Mouse (Mus musculus) large intestine, adult 2 months (tissue): ENCODE results near the gene Slc6a3. TPM values are rescaled to one million over a fixed set of nuclear protein-coding genes. Genes with fewer than 3 reads are reported as not detected.

Source experiments
- DNase-seq: peaks from one replicate; pipeline ENCODE4 v3.0.0-alpha.2; 2012; ENCODE audit warnings: low read depth, low spot score
- WGBS: fragments of 180-500 bp; shearing (Covaris S2); methylation state at CpG from one replicate; pipeline ENCODE4 v1.1.7; 2018; 5-methylcytosine and 5-hydroxymethylcytosine counted together
- polyA plus RNA-seq: library from polyadenylated mRNA; depleted of rRNA; stranded (reverse); fragments of >200 nt; gene quantifications from 2 replicates; pipeline ENCODE4 v1.2.3, GENCODE M21; 2012; rRNA removed

Gene Slc6a3
- polyA plus RNA-seq, 1 experiment = not detected

DNA sequence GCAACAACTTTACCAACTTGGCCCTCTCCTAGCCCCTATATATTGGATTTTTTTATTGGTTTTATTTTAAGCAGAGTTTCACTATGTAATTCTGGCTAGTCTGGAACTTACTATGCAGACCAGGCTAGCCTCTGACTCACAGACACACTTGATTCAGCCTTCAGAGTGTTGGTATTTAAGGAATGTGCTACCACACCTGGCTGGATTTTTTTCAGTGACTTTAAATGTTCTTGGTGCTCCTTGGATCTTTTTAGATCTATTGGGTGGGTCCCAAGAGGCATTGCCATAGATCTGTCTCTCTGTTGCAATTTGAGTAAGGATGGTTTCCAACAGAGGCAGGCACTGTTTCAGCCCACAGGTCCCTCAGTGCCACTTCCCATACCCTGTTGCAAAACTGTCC lies 38.5 kb downstream of the Slc6a3 start:
- DNase-seq = no peak

DNA sequence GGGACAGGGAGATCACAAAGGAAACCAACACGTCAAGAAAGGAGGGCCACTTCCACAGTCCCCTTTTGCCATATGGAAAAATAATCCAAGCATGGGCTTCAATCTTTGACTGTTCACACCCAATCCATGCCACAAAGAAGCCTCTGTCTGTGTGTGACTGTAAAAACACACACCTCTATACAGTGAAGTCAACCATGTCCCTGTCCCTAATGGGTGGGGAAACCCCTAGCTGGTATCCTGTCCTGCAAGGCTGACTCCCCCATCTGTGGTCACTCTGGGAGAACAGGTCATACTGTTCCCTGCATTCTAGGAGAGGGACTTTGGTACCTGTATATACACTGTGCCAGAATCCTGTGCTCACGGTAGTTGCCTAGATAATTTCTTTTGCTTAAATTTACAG lies 40.7 kb downstream of the Slc6a3 start:
- WGBS = 61% methylated on average over 2 of the region's 2 CpGs
- no peak for DNase-seq

- WGBS = 68% methylated on average over 3 of the region's 3 CpGs
- DNase-seq = no peak
Measured at GRCm38 (mm10) chr13:73591488-73591887, 54.9 kb downstream of the Slc6a3 start.

- WGBS = 33% methylated on average over 2 of the region's 2 CpGs
- DNase-seq = no peak
Measured at GRCm38 (mm10) chr13:73592546-73592945, 56.0 kb downstream of the Slc6a3 start.

DNA sequence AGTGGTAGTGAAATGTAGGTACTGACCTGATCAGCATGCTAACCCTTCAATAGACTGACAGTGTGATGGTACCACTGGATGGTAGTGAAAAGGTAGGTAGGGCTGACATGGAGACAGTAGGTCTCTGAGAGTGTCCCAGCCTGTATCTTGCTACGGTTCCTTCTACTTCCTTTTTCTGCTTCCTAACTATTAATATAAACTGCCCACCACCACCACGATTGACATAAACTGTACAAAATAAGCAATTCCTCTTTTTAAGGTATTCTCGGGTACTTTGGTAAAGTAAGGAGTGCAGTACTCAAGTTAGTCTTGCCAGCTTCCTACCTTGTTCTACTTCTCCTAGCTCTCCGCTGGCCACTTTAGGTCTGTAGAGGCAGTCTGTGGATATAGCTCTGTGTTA lies 59.7 kb downstream of the Slc6a3 start:
- DNase-seq = no peak
- 64% methylated on average over 4 of the region's 4 CpGs for WGBS

DNA sequence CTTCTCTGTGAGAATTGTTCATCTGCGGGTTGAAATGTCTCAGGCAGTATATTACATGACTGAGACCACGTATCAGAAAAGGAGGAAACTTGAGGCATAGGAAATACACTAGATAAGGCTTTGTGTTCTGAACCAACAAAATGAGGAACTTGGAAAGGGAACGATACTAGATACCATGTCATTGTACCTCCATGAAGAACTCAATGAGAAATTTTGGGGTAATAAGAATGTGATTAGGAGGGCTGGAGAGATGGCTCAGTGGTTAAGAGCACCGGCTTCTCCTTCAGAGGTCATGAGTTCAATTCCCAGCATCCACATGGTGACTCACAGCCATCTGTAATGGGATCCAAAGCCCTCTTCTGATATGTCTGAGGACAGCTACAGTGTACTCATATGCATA lies 63.7 kb downstream of the Slc6a3 start:
- WGBS = 71% methylated on average over 4 of the region's 4 CpGs
- DNase-seq = no peak

DNA sequence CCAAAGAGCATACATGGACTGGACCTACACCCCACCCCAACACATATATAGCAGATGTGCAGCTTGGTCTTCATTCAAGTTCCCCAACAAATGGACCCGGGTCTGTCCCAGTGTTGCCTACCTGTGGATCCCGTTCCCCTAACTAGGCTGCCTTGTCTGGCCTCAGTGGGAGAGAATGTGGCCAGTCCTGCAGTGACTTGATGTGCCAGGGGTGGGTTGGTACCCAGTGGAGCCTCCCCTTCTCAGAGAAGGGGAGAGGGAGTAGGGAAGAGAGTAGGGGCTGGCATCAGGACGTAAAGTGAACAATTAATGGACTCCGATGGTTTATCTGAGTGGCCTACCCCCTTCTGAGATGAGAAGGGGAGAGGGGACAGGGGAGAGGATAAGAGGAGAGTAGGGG lies 66.5 kb downstream of the Slc6a3 start:
- no peak for DNase-seq
- WGBS = 46% methylated on average over 4 of the region's 4 CpGs

DNA sequence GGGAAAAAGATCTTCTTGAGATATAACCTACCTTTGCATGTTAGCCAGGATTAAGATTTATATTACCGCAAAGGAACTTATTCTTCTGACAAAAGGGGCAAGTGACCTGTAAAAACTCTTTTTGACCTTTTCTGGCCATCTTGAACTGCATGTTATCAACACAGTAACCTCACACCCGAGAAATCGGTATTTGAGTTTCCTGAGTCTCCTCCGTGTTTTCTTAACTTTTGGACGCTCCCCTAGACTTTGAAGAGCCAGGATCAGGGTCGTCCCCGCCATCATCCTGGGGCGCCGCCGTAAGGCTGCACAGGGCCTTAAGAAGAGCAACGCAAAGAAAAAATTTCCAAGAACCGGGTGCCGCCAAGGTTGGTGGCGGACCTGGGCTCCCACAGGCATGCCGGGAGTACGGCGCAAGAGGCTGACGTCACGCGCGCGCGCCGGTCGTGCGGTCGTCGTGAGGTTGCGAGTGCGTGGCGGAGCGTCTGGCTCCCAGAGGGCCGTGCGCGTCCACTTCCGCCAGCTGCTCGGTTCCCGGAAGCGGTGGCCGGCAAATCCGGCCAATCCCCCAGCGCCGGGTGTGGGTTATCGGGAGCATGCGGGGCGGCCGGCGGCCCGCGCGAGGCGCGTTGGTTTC lies 67.1 kb downstream of the Slc6a3 start, which contains the start of gene Clptm1l:
Gene Clptm1l, plus strand, starts transcription at position 485 of the 634 bp plus-strand sequence.
- WGBS = under 1% methylated on average over 53 of the region's 53 CpGs
- DNase-seq = peak; percentile 70

- 1% methylated on average over 39 of the region's 39 CpGs for WGBS
- no peak for DNase-seq
Measured at GRCm38 (mm10) chr13:73604156-73604957, 67.8 kb downstream of the Slc6a3 start.

GRCm38 (mm10) chr13:73618406-73618805 lies 81.9 kb downstream of the Slc6a3 start:
- DNase-seq = no peak
- 93% methylated on average over 5 of the region's 5 CpGs for WGBS

DNA sequence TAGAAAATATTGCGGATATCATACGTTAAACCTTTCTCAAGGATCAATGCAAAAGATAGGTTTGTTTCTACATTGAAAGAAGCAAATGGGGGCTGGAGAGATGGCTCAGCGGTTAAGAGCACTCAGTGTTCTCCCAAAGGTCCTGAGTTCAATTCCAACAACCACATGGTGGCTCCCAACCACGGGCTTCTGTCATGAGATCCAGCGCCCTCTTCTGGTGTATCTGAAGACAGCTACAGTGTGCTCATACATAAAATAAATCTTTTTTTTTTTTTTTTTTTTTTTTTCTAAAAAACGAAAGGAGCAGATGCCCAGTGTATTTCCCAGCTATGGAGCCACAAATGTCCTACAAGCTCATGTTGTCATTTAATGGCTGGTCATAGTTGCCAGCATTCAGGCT lies 84.1 kb downstream of the Slc6a3 start:
- DNase-seq = no peak
- 67% methylated on average over 6 of the region's 6 CpGs for WGBS

GRCm38 (mm10) chr13:73626410-73626744 lies 89.8 kb downstream of the Slc6a3 start:
- 50% methylated on average over 6 of the region's 6 CpGs for WGBS
- DNase-seq = no peak

DNA sequence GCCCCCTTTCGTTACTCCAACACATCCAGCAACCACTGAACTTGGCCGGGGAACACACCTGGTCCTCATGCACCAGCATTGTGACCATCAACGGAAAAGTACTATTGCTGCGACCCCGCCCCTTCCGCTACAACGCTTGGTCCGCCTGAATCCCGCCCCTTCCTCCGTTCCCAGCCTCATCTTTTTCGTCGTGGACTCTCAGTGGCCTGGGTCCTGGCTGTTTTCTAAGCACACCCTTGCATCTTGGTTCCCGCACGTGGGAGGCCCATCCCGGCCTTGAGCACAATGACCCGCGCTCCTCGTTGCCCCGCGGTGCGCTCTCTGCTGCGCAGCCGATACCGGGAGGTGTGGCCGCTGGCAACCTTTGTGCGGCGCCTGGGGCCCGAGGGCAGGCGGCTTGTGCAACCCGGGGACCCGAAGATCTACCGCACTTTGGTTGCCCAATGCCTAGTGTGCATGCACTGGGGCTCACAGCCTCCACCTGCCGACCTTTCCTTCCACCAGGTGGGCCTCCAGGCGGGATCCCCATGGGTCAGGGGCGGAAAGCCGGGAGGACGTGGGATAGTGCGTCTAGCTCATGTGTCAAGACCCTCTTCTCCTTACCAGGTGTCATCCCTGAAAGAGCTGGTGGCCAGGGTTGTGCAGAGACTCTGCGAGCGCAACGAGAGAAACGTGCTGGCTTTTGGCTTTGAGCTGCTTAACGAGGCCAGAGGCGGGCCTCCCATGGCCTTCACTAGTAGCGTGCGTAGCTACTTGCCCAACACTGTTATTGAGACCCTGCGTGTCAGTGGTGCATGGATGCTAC lies 90.4 kb downstream of the Slc6a3 start, which contains the start of gene Tert:
Gene Tert, plus strand, starts transcription at position 167 of the 805 bp plus-strand sequence.
- DNase-seq = no peak
- WGBS = 11% methylated on average over 47 of the region's 47 CpGs

Other genes with a start within 250 kb of the Slc6a3 start
- 109 TPM in 2 replicates for gene Mrpl36, start 208.2 kb upstream of the Slc6a3 start, polyA plus RNA-seq
- 101 and 115 TPM in 2 replicates for gene Ndufs6, start 208.2 kb upstream of the Slc6a3 start, polyA plus RNA-seq
- 8.0 and 10.1 TPM in 2 replicates for gene Lpcat1, start 69.5 kb upstream of the Slc6a3 start, polyA plus RNA-seq
- 206 and 230 TPM in 2 replicates for gene Clptm1l, start 67.3 kb downstream of the Slc6a3 start, polyA plus RNA-seq
- 2.4 and 5.0 TPM in 2 replicates for gene Tert, start 90.2 kb downstream of the Slc6a3 start, polyA plus RNA-seq
- gene Slc6a18, start 141.3 kb downstream of the Slc6a3 start, polyA plus RNA-seq = 0.85 and 1.9 TPM in 2 replicates
- 278 and 763 TPM in 2 replicates for gene Slc6a19, start 168.1 kb downstream of the Slc6a3 start, polyA plus RNA-seq
- 74.3 and 141 TPM in 2 replicates for gene Slc12a7, start 196.3 kb downstream of the Slc6a3 start, polyA plus RNA-seq